Mouse (Mus musculus): Measurements from ENCODE around the gene Cers6. TPM values are rescaled to one million over a fixed set of nuclear protein-coding genes. Genes with fewer than 3 reads are reported as not detected.

Cers6 gene
- total and polyA plus RNA-seq, 3 experiments: 2.1 to 9.6 (median 8.7) TPM

DNA sequence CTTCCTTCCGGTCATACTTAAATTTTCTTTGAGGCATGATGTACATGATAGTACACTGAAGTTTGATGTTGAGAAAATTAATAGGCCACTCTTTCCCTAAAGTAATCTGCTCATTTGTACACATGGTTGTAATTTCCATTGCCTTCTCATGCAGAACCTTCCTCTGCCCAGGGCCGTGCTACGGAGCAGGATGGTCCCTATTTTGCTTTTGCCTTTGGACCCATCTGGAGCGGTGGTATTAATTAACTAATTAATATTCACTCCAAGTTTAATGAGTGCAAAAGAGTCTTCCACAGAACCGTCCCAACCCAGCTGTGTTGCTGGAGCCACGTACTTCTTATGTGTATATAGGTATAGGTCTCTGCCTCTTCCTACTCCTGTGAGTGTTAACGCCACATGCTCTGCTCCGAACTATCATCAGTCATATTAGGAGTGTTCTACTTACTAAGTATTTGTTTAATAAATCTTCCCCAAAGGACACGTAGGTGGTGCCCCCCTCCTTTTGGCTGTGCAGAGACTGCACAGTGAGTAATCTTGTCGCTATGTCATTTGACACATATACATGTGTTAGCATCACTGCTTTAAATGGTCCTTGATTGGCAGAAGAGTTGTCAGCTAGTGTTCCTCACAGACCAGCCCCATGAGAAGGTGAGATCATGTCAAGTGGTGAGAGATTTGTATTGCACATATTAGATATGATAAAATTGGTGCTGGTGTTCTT, 34.0 kb downstream of the Cers6 start:
- Histone ChIP-seq H3K4me1 (ENCODE audit: control insufficient read depth, insufficient read depth, low read length) (no peaks in the 10 kb centered on the region; the same call in 1 of the 2 replicates), H3K36me3 (ENCODE audit: control insufficient read depth, insufficient read depth, low read length) (no peaks in the 10 kb centered on the region), H3K79me2 (replicated peaks; ENCODE audit: control insufficient read depth, insufficient read depth, low read length) (no peaks in the 10 kb centered on the region), H3K9ac (ENCODE audit: low read depth, low read length) (no peak overlapping the region), H3K4me3 (no peak overlapping the region), H3K27me3 (ENCODE audit: control insufficient read depth, insufficient read depth, low read length) (no peaks in the 10 kb centered on the region), H3K27ac (no peak overlapping the region)
- 90% methylated on average over 10 of the region's 10 CpGs for WGBS
- TF ChIP-seq POLR2A (IDR thresholded peaks at IDR 0.05; ENCODE audit: insufficient read depth, low read depth, low read length): no peak
- TF ChIP-seq EP300 (IDR thresholded peaks at IDR 0.05; ENCODE audit: insufficient read depth, low read depth, low read length): no peak
- no peak for TF ChIP-seq CTCF (IDR thresholded peaks at IDR 0.05)
- intact Hi-C loops (cut with DNase I): no loop called here
- no peak for DNase-seq

DNA sequence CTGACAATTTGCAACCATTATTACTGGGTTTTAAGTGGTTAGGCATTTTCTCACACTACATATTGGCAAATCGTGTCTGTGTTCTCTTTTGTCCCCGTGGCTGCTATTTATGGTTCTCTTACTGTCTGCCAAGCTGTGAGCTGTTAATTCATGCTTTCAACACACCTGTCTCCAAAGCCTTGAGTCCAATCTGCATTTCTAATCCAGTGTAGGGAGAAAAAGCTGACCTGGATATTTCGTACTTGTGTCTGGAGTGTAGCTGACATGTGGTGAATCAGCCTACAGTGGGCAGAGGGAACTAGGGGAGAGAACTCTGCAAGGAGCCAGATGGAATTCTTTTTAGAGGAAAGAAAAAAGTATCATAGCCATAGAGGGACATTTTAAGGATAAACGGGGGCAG, 35.0 kb downstream of the Cers6 start:
- intact Hi-C loops (cut with DNase I): no loop called here
- H3K27ac ChIP-seq: peak overlapping the region; percentile 31; the same call in 1 of the 2 replicates

GRCm38 (mm10) chr2:68899770-68900521, 38.7 kb downstream of the Cers6 start:
- H3K79me2 ChIP-seq (replicated peaks; ENCODE audit: control insufficient read depth, insufficient read depth, low read length): no peaks in the 10 kb centered on the region
- no peaks in the 10 kb centered on the region for H3K36me3 ChIP-seq (ENCODE audit: control insufficient read depth, insufficient read depth, low read length)
- TF ChIP-seq POLR2A (IDR thresholded peaks at IDR 0.05; ENCODE audit: insufficient read depth, low read depth, low read length) (no peak), CTCF (IDR thresholded peaks at IDR 0.05) (no peak), EP300 (IDR thresholded peaks at IDR 0.05; ENCODE audit: insufficient read depth, low read depth, low read length) (no peak)
- intact Hi-C loops (cut with DNase I): no loop called here
- no peak overlapping the region for H3K4me3 ChIP-seq
- H3K9ac ChIP-seq (ENCODE audit: low read depth, low read length): no peak overlapping the region
- no peaks in the 10 kb centered on the region for H3K27me3 ChIP-seq (ENCODE audit: control insufficient read depth, insufficient read depth, low read length)
- no peak overlapping the region for H3K27ac ChIP-seq
- no peaks in the 10 kb centered on the region; the same call in 1 of the 2 replicates for H3K4me1 ChIP-seq (ENCODE audit: control insufficient read depth, insufficient read depth, low read length)
- no peak for DNase-seq
- WGBS: 80% methylated on average over 7 of the region's 7 CpGs

More for the DNA sequence above, 35.0 kb downstream of the Cers6 start:
- peak in 1 of 2 experiments; percentile 10 for DNase-seq
- no peaks in the 10 kb centered on the region for H3K79me2 ChIP-seq (replicated peaks; ENCODE audit: control insufficient read depth, insufficient read depth, low read length)
- TF ChIP-seq EP300 (IDR thresholded peaks at IDR 0.05; ENCODE audit: insufficient read depth, low read depth, low read length) (no peak), CTCF (IDR thresholded peaks at IDR 0.05) (no peak), POLR2A (IDR thresholded peaks at IDR 0.05; ENCODE audit: insufficient read depth, low read depth, low read length) (no peak)
- no peaks in the 10 kb centered on the region for H3K36me3 ChIP-seq (ENCODE audit: control insufficient read depth, insufficient read depth, low read length)
- H3K4me1 ChIP-seq (ENCODE audit: control insufficient read depth, insufficient read depth, low read length): no peaks in the 10 kb centered on the region; the same call in 1 of the 2 replicates
- H3K9ac ChIP-seq (ENCODE audit: low read depth, low read length): no peak overlapping the region
- no peaks in the 10 kb centered on the region for H3K27me3 ChIP-seq (ENCODE audit: control insufficient read depth, insufficient read depth, low read length)
- no peak overlapping the region for H3K4me3 ChIP-seq
- 51% methylated on average over 4 of the region's 4 CpGs for WGBS

DNA sequence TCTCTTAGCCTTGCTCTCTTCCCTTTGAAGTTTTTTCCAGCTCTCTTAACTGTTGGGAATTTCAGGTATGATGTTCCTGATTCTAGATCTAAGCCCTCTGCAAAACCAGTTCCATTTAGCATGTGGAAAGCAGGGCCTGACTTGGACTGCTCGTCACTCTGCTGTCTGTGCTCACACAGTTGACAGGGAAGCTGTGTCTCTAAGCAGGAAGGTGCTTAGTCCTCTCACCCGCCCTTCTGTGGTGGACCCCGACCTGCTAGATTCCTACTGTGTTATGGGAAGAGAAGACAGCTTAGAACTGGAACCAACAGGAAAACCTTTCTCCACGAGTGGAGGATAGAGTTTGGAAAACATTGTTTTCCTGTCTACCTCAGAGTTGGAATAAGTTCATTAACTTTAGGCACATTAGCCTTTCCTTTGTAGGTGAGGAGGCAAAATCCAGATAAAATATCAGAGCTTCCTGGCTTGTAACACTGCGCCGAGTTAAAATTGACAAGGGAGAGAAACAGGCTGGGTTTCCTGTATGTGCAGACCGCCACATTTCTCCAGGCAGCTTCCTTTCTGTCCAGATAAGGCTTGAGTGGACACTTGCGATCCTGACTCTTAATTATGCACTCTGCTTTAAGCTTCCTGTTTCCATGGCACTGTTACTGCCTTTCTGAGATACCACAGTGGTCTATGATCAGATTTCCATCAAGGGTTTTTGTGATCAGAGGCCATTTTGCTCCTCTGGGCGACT, 39.6 kb downstream of the Cers6 start:
- no peaks in the 10 kb centered on the region for H3K79me2 ChIP-seq (replicated peaks; ENCODE audit: control insufficient read depth, insufficient read depth, low read length)

GRCm38 (mm10) chr2:68901708-68902107, 40.5 kb downstream of the Cers6 start:
- 93% methylated on average over 2 of the region's 2 CpGs for WGBS
- no peak overlapping the region for H3K9ac ChIP-seq (ENCODE audit: low read depth, low read length)

More for the DNA sequence above, 39.6 kb downstream of the Cers6 start:
- TF ChIP-seq POLR2A (IDR thresholded peaks at IDR 0.05; ENCODE audit: insufficient read depth, low read depth, low read length): no peak
- TF ChIP-seq EP300 (IDR thresholded peaks at IDR 0.05; ENCODE audit: insufficient read depth, low read depth, low read length): no peak
- no peak for TF ChIP-seq CTCF (IDR thresholded peaks at IDR 0.05)
- Histone ChIP-seq H3K36me3 (ENCODE audit: control insufficient read depth, insufficient read depth, low read length) (no peaks in the 10 kb centered on the region), H3K4me1 (ENCODE audit: control insufficient read depth, insufficient read depth, low read length) (no peaks in the 10 kb centered on the region; the same call in 1 of the 2 replicates), H3K4me3 (no peak overlapping the region), H3K27ac (no peak overlapping the region), H3K27me3 (ENCODE audit: control insufficient read depth, insufficient read depth, low read length) (no peaks in the 10 kb centered on the region), H3K9ac (ENCODE audit: low read depth, low read length) (no peak overlapping the region)
- 23% methylated on average over 9 of the region's 9 CpGs for WGBS
- intact Hi-C loops (cut with DNase I): no loop called here
- no peak for DNase-seq

More at GRCm38 (mm10) chr2:68901708-68902107, 40.5 kb downstream of the Cers6 start:
- Histone ChIP-seq H3K79me2 (replicated peaks; ENCODE audit: control insufficient read depth, insufficient read depth, low read length) (no peaks in the 10 kb centered on the region), H3K27me3 (ENCODE audit: control insufficient read depth, insufficient read depth, low read length) (no peaks in the 10 kb centered on the region), H3K36me3 (ENCODE audit: control insufficient read depth, insufficient read depth, low read length) (no peaks in the 10 kb centered on the region), H3K4me3 (no peak overlapping the region), H3K4me1 (ENCODE audit: control insufficient read depth, insufficient read depth, low read length) (no peaks in the 10 kb centered on the region; the same call in 1 of the 2 replicates), H3K27ac (no peak overlapping the region)
- intact Hi-C loops (cut with DNase I): no loop called here
- no peak for DNase-seq
- TF ChIP-seq EP300 (IDR thresholded peaks at IDR 0.05; ENCODE audit: insufficient read depth, low read depth, low read length): no peak
